Mouse (Mus musculus): Measurements from ENCODE around the gene Vmn1r25.
"Not testable (repeated sequence)": the region's sequence is repeated elsewhere in the genome, so short reads cannot be mapped to it uniquely, and the experiment has no call there.

Gene Vmn1r25

GRCm38 (mm10) chr6:57980710-57981109, at the start of gene Vmn1r25:
Gene Vmn1r25 (minus strand): TSS chr6:57980810.
- TF ChIP-seq GATA4 (IDR thresholded peaks at IDR 0.05; ENCODE audit: insufficient replicate concordance, low read length) = no peak

DNA sequence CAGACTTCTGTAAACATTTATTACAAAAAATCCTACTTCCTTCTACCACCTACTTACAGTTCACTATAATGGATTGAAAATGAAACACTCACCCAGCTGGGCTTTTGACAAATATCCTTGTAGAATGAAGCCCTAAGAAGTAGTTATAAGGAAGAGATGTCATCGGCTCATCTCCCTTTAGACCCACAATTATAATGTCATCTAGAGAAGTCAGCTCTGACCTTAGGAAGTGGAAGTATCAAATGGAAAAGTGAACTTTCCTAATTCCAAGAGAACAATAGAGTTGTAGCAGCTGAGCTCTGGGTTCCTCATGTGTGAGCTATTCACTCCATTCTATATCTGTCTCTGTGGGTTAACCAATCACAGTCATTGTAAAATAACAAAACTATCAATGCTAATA, 34.4 kb upstream of the Vmn1r25 start, which contains the start of gene Vmn1r26:
Gene Vmn1r26, minus strand, starts transcription at position 101 of the 400 bp plus-strand sequence.
- TF ChIP-seq GATA4 (IDR thresholded peaks at IDR 0.05; ENCODE audit: insufficient replicate concordance, low read length) = no peak

DNA sequence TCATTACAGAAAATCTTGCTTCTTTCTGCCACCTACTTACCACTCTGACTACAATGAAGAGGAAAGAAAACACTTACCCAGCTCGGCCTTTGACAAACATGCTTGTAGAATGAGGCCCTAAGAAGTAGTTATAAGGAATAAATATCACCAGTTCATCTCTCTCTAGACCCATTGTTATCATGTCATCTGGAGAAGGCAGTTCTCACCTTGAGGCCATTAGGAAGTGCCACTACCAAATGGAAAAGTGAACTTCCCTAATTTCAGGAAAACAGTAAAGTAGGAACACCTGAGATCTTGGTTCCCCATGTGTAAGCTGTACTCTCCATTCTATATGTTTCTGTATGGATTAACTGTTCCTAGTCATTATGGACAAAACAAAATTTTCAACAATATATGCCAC, 19.2 kb downstream of the Vmn1r25 start, which contains the start of gene Vmn1r24:
Gene Vmn1r24, minus strand, starts transcription at position 101 of the 400 bp plus-strand sequence.
- TF ChIP-seq GATA4 (IDR thresholded peaks at IDR 0.05; ENCODE audit: insufficient replicate concordance, low read length) = not testable (repeated sequence)

All from liver, adult (tissue).